Mouse (Mus musculus) CH12.LX (cell line): ENCODE measurements around the gene Asb1. TPM values are rescaled to one million over a fixed set of nuclear protein-coding genes. Genes with fewer than 3 reads are reported as not detected.

ENCODE experiments used
- DNase-seq: peaks from one replicate; pipeline ENCODE4 v3.0.0-alpha.2; 2013; ENCODE audit errors: extremely low read depth
- H3K27ac ChIP-seq: 2 replicates; pipeline ENCODE4 v1.5.1; 2012; ENCODE audit warnings: low read depth, mild to moderate bottlenecking, control low read depth, moderate library complexity; ENCODE audit not compliant: insufficient read depth
- H3K27me3 ChIP-seq: replicated peaks from 2 replicates; pipeline ENCODE3; 2012; ENCODE audit warnings: inconsistent platforms
- H3K36me3 ChIP-seq, 2 experiments: replicated peaks in 1 of 2; 2 replicates each; pipeline versions ENCODE3 to v1.6.1; 2012; ENCODE audit warnings: inconsistent platforms in 1 of 2, low read length in 1 of 2, mild to moderate bottlenecking in 1 of 2, mixed read lengths in 1 of 2, moderate library complexity in 1 of 2; ENCODE audit not compliant: control insufficient read depth in 1 of 2, insufficient read depth in 1 of 2
- H3K4me1 ChIP-seq, 2 experiments: 2 replicates each; pipeline ENCODE4 v1.6.1; 2012; ENCODE audit warnings: inconsistent platforms in 1 of 2, moderate library complexity in 1 of 2; ENCODE audit not compliant: insufficient read depth in 2 of 2, control insufficient read depth in 1 of 2
- H3K4me2 ChIP-seq: 2 replicates; pipeline ENCODE4 v1.6.1; 2012; ENCODE audit warnings: low read depth, mild to moderate bottlenecking, control low read depth; ENCODE audit not compliant: poor library complexity, insufficient read depth, severe bottlenecking
- H3K4me3 ChIP-seq, 3 experiments: fragments of 150-350 bp in 1 of 3; sonication (generic) in 1 of 3; replicated peaks in 1 of 3; 2 replicates each; pipeline versions ENCODE3 to v1.5.1; 2011 to 2012; ENCODE audit warnings: low read depth in 2 of 3, low read length in 2 of 3, mild to moderate bottlenecking in 2 of 3, moderate library complexity in 2 of 3, control low read depth in 1 of 3, improper control_type of control experiment in 1 of 3, inconsistent platforms in 1 of 3, mixed read lengths in 1 of 3; ENCODE audit not compliant: poor library complexity in 1 of 3
- H3K79me2 ChIP-seq: replicated peaks from 2 replicates; pipeline ENCODE4 v1.6.1; 2012; ENCODE audit warnings: mild to moderate bottlenecking, moderate library complexity; ENCODE audit not compliant: control insufficient read depth, poor library complexity, insufficient read depth, severe bottlenecking; ENCODE audit errors: extremely low read depth
- H3K9ac ChIP-seq: 2 replicates; pipeline ENCODE4 v1.6.1; 2012; ENCODE audit warnings: low read depth, mild to moderate bottlenecking, control low read depth, moderate library complexity; ENCODE audit not compliant: insufficient read depth
- H3K9me3 ChIP-seq: replicated peaks from 2 replicates; pipeline ENCODE3; 2012; ENCODE audit warnings: low read length, inconsistent platforms, mixed read lengths
- BHLHE40 ChIP-seq: IDR thresholded peaks from 2 replicates; pipeline ENCODE4 v1.6.1; 2011; ENCODE audit warnings: mild to moderate bottlenecking, low read depth, low read length, improper control_type of control experiment
- CHD1 ChIP-seq: IDR thresholded peaks from 2 replicates; pipeline ENCODE4 v1.6.1; 2012; ENCODE audit warnings: low read depth, low read length, improper control_type of control experiment, inconsistent platforms
- CTCF ChIP-seq, 2 experiments: IDR thresholded peaks in 1 of 2; conservative IDR thresholded peaks in 1 of 2; 2 replicates each; pipeline ENCODE4 v1.5.1; 2011 to 2012; ENCODE audit warnings: low read depth in 2 of 2, low read length in 2 of 2, improper control_type of control experiment in 1 of 2, inconsistent platforms in 1 of 2, mild to moderate bottlenecking in 1 of 2, moderate library complexity in 1 of 2
- E2F4 ChIP-seq: IDR thresholded peaks from 2 replicates; pipeline ENCODE4 v1.6.1; 2011; ENCODE audit warnings: low read depth, low read length, improper control_type of control experiment; ENCODE audit not compliant: insufficient replicate concordance
- ELF1 ChIP-seq: IDR thresholded peaks from 2 replicates; pipeline ENCODE4 v1.6.1; 2014; ENCODE audit warnings: low read depth, mild to moderate bottlenecking, inconsistent platforms, low read length, improper control_type of control experiment
- ETS1 ChIP-seq: conservative IDR thresholded peaks from 2 replicates; pipeline ENCODE4 v1.6.1; 2012; ENCODE audit warnings: low read depth, mild to moderate bottlenecking, inconsistent platforms, low read length, improper control_type of control experiment, moderate library complexity
- HCFC1 ChIP-seq: IDR thresholded peaks from 2 replicates; pipeline ENCODE4 v1.6.1; 2012; ENCODE audit warnings: low read depth, mild to moderate bottlenecking, inconsistent platforms, low read length, improper control_type of control experiment
- IRF4 ChIP-seq: IDR thresholded peaks from 2 replicates; pipeline ENCODE4 v1.6.1; 2014; ENCODE audit warnings: low read depth, mild to moderate bottlenecking, inconsistent platforms, low read length, improper control_type of control experiment
- JUN ChIP-seq: IDR thresholded peaks from 2 replicates; pipeline ENCODE4 v1.6.1; 2011; ENCODE audit warnings: low read depth, mild to moderate bottlenecking, low read length, improper control_type of control experiment, moderate library complexity; ENCODE audit not compliant: insufficient read depth
- JUND ChIP-seq: conservative IDR thresholded peaks from 2 replicates; pipeline ENCODE4 v1.6.1; 2011; ENCODE audit warnings: low read depth, low read length, improper control_type of control experiment
- MXI1 ChIP-seq: IDR thresholded peaks from 2 replicates; pipeline ENCODE4 v1.6.1; 2011; ENCODE audit warnings: mild to moderate bottlenecking, low read depth, low read length, improper control_type of control experiment
- MYC ChIP-seq: IDR thresholded peaks from 2 replicates; pipeline ENCODE4 v1.6.1; 2011; ENCODE audit warnings: low read depth, mild to moderate bottlenecking, improper control_type of control experiment, low read length
- NELFE ChIP-seq: IDR thresholded peaks from 2 replicates; pipeline ENCODE4 v1.6.1; 2011; ENCODE audit warnings: low read depth, low read length, improper control_type of control experiment
- NRF1 ChIP-seq: IDR thresholded peaks from 2 replicates; pipeline ENCODE4 v1.6.1; 2014; ENCODE audit warnings: low read depth, mild to moderate bottlenecking, inconsistent platforms, low read length, improper control_type of control experiment, moderate library complexity
- PAX5 ChIP-seq: IDR thresholded peaks from 2 replicates; pipeline ENCODE4 v1.6.1; 2012; ENCODE audit warnings: low read length, inconsistent platforms, mixed read lengths
- POLR2A ChIP-seq: IDR thresholded peaks from 2 replicates; pipeline ENCODE4 v1.6.1; 2011; ENCODE audit warnings: low read depth, mild to moderate bottlenecking, improper control_type of control experiment, low read length
- POLR2AphosphoS2 ChIP-seq: IDR thresholded peaks from 2 replicates; pipeline ENCODE4 v1.6.1; 2011; ENCODE audit warnings: low read depth, low read length, improper control_type of control experiment
- RAD21 ChIP-seq: IDR thresholded peaks from 2 replicates; pipeline ENCODE4 v1.6.1; 2011; ENCODE audit warnings: low read depth, mild to moderate bottlenecking, low read length, improper control_type of control experiment, moderate library complexity
- SIN3A ChIP-seq: IDR thresholded peaks from 2 replicates; pipeline ENCODE4 v1.6.1; 2012; ENCODE audit warnings: low read length, improper control_type of control experiment, inconsistent platforms
- TBP ChIP-seq: conservative IDR thresholded peaks from 2 replicates; pipeline ENCODE4 v1.6.1; 2011; ENCODE audit warnings: low read depth, low read length, improper control_type of control experiment
- UBTF ChIP-seq: IDR thresholded peaks from 2 replicates; pipeline ENCODE4 v1.6.1; 2012; ENCODE audit warnings: low read depth, mild to moderate bottlenecking, inconsistent platforms, low read length, improper control_type of control experiment, moderate library complexity
- ZMIZ1 ChIP-seq: IDR thresholded peaks from 2 replicates; pipeline ENCODE4 v1.6.1; 2012; ENCODE audit warnings: low read depth, mild to moderate bottlenecking, inconsistent platforms, low read length, improper control_type of control experiment
- ZNF384 ChIP-seq: IDR thresholded peaks from 2 replicates; pipeline ENCODE4 v1.6.1; 2012; ENCODE audit warnings: low read depth, low read length, improper control_type of control experiment, inconsistent platforms
- dilution Hi-C: fragments of 300-500 bp; cut with MboI; formaldehyde crosslinking; loops from 2 replicates; pipeline ENCODE4 v1.14.3; 2020; ENCODE audit warnings: low sequenced_read_pairs; ENCODE audit not compliant: extremely low pct_unique_long_range_greater_than_20kb, extremely low pct_ligation_motif_present
- in situ Hi-C: fragments of 300-500 bp; cut with MboI; formaldehyde crosslinking; loops from 3 replicates; pipeline ENCODE4 v1.14.3; 2019; ENCODE audit warnings: low sequenced_read_pairs, low pct_ligation_motif_present, low pct_unique_long_range_greater_than_20kb, mixed read lengths
- polyA plus RNA-seq: library from polyadenylated mRNA; unstranded; fragments of >175 nt; gene quantifications from 2 replicates; pipeline ENCODE4 v1.2.1, GENCODE M21; 2012; ENCODE audit warnings: low read depth; ENCODE audit not compliant: insufficient read length
- total RNA-seq, 2 experiments: library from RNA; depleted of rRNA; stranded (reverse); fragments of 300-350 nt in 1 of 2; fragments of >200 nt in 1 of 2; gene quantifications; 2 replicates each; pipeline ENCODE4 v1.2.3; 2012 to 2014

The Asb1 gene
- total and polyA plus RNA-seq, 3 experiments = 6.1 to 9.5 (median 6.4) TPM

- in situ Hi-C loops = no loop called here
- H3K36me3 ChIP-seq = peaks cover 21 to 75% of the 10 kb centered on the region in 2 experiments
- H3K9me3 ChIP-seq = no peaks in the 10 kb centered on the region
- no peaks in the 10 kb centered on the region for H3K27me3 ChIP-seq
- DNase-seq = no peak
- no peak overlapping the region for H3K4me2 ChIP-seq
- H3K79me2 ChIP-seq = no peaks in the 10 kb centered on the region
- H3K4me3 ChIP-seq = no peak overlapping the region
- H3K4me1 ChIP-seq = peaks cover 0 to 3% of the 10 kb centered on the region in 2 experiments; a peak in 1 of 4 replicates
- dilution Hi-C loops = no loop called here
- H3K9ac ChIP-seq = no peak overlapping the region
- TF ChIP-seq ELF1 (no peak), JUND (no peak), CTCF (conservative IDR thresholded peaks at IDR 0.05 in 1 of 2, IDR thresholded peaks at IDR 0.05 in 1 of 2; ENCODE audit: low read depth in 2 of 2, low read length in 2 of 2) (no peak), E2F4 (no peak), IRF4 (no peak), RAD21 (no peak)
- TF ChIP-seq, all 38 proteins: peak for 0
- H3K27ac ChIP-seq = no peak overlapping the region
Observed at GRCm38 (mm10) chr1:91504615-91505014, 35.7 kb upstream of the Asb1 start.

DNA sequence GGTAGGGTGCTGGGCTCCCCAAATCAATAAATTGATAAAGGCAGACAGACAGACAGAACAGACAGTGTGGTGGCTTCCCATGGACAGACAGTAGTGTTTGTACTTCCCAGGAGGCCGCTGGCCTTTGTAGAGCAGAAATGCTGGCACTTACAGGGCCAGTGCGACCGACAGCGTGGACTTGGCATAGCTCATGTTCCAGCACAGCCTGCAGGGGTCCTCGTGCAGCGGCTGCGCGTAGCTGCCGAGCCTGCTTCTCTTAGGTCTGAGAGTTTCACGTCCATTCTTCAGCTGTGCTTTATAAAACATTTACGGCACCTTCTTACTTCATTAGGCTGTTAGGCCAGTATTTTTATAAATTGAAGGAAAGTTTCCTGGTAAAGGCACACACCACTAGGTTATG lies 25.4 kb upstream of the Asb1 start:
- dilution Hi-C loops = no loop called here
- Histone ChIP-seq H3K36me3 (peaks cover 5 to 68% of the 10 kb centered on the region in 2 experiments), H3K4me2 (no peak overlapping the region), H3K4me3 (no peak overlapping the region), H3K9ac (no peak overlapping the region), H3K9me3 (no peaks in the 10 kb centered on the region), H3K27me3 (no peaks in the 10 kb centered on the region), H3K27ac (no peak overlapping the region), H3K4me1 (no peaks in the 10 kb centered on the region; a peak in 1 of 4 replicates), H3K79me2 (no peaks in the 10 kb centered on the region)
- in situ Hi-C loops = no loop called here
- no peak for TF ChIP-seq UBTF
- no peak for TF ChIP-seq CHD1
- TF ChIP-seq SIN3A = no peak
- no peak for TF ChIP-seq BHLHE40
- TF ChIP-seq NELFE = no peak
- TF ChIP-seq POLR2A = no peak
- TF ChIP-seq ZNF384 = no peak
- TF ChIP-seq PAX5 = no peak
- TF ChIP-seq MYC = no peak
- TF ChIP-seq NRF1 = no peak
- no peak for TF ChIP-seq ETS1
- TF ChIP-seq HCFC1 = no peak
- TF ChIP-seq ZMIZ1 = no peak
- no peak for TF ChIP-seq CTCF (conservative IDR thresholded peaks at IDR 0.05 in 1 of 2, IDR thresholded peaks at IDR 0.05 in 1 of 2; ENCODE audit: low read depth in 2 of 2, low read length in 2 of 2)
- TF ChIP-seq JUN = no peak
- no peak for TF ChIP-seq MXI1
- TF ChIP-seq POLR2AphosphoS2 = no peak
- TF ChIP-seq TBP = no peak
- DNase-seq = no peak
